ENCODE assay signal across 11 mouse cellular contexts in genomic region chr6:125564812-125565281, GRCm38 (mm10). TPM values are rescaled to one million over a fixed set of nuclear protein-coding genes. Genes with fewer than 3 reads are reported as not detected.
DNase-seq lines count a peak whose midpoint lies in the region; ATAC-seq and TF ChIP-seq lines count a peak whose summit lies in the region.
"Had no signal": no experiment of that assay in that cellular context is flagged by ENCODE, and none has a peak within 500 bp of the region (broad histone marks: within the 10 kb centered on the region; RNA-seq: fewer than 3 reads in every experiment).

No protein-coding gene starts in this region.

- H3K4me3 ChIP-seq in intestine, embryonic 15.5 days (replicated peaks): no peak overlapping the region
- 0 out of 2 replicates have a peak overlapping the region, but pooled peaks have one; percentile 5 for H3K4me3 ChIP-seq in liver, postnatal 0 days (ENCODE audit: low read depth, low read length)
- no peak overlapping the region for H3K4me3 ChIP-seq in midbrain, embryonic 14.5 days (replicated peaks; ENCODE audit: low read depth, low read length)
- H3K4me3 ChIP-seq: limb, embryonic 12.5 days had no signal

- H3K27ac ChIP-seq in intestine, embryonic 15.5 days: no peak overlapping the region
- H3K27ac ChIP-seq in liver, postnatal 0 days (ENCODE audit: low read depth): peak overlapping the region; percentile 91
- no peak overlapping the region for H3K27ac ChIP-seq in midbrain, embryonic 14.5 days (replicated peaks; ENCODE audit: low read depth, low read length)
- H3K27ac ChIP-seq: limb, embryonic 12.5 days; macrophage had no signal

- no peak overlapping the region for H3K4me2 ChIP-seq in intestine, embryonic 15.5 days (replicated peaks)
- peak overlapping the region; percentile 53 for H3K4me2 ChIP-seq in liver, postnatal 0 days (ENCODE audit: low read depth, low read length)
- H3K4me2 ChIP-seq in midbrain, embryonic 14.5 days (ENCODE audit: low read length): no peak overlapping the region
- H3K4me2 ChIP-seq: limb, embryonic 12.5 days had no signal

- H3K4me1 ChIP-seq in intestine, embryonic 15.5 days (replicated peaks): no peaks in the 10 kb centered on the region
- H3K4me1 ChIP-seq in liver, postnatal 0 days (ENCODE audit: insufficient read depth): peaks cover 29% of the 10 kb centered on the region
- no peaks in the 10 kb centered on the region for H3K4me1 ChIP-seq in midbrain, embryonic 14.5 days (ENCODE audit: control insufficient read depth, insufficient read depth, low read length)
- H3K4me1 ChIP-seq: limb, embryonic 12.5 days had no signal

- 57% methylated on average over 7 of the region's 7 CpGs for WGBS in intestine, embryonic 15.5 days
- 48% methylated on average over 7 of the region's 7 CpGs for WGBS in liver, postnatal 0 days (ENCODE audit: insufficient replicate concordance)
- 60% methylated on average over 7 of the region's 7 CpGs for WGBS in midbrain, embryonic 14.5 days

- H3K9me3 ChIP-seq in intestine, embryonic 15.5 days: no peaks in the 10 kb centered on the region
- H3K9me3 ChIP-seq in liver, postnatal 0 days (ENCODE audit: low read length): no peaks in the 10 kb centered on the region
- H3K9me3 ChIP-seq in midbrain, embryonic 14.5 days (ENCODE audit: control insufficient read depth, low read length): no peaks in the 10 kb centered on the region
- H3K9me3 ChIP-seq: limb, embryonic 12.5 days had no signal

- no peak for TF ChIP-seq CTCF in liver, postnatal 0 days (IDR thresholded peaks at IDR 0.05; ENCODE audit: low read depth)

- DNase-seq in spleen, adult 12 weeks (ENCODE audit: low spot score): peak; percentile 53
- no peak for DNase-seq in spleen, adult 18-20 months
- peak; percentile 44 for DNase-seq in liver, postnatal 0 days
- no peak for DNase-seq in midbrain, embryonic 14.5 days
- DNase-seq in left cerebral cortex, postnatal 4 days: no peak
- DNase-seq in layer of hippocampus, adult 9-10 months (ENCODE audit: low spot score): no peak
- DNase-seq: cerebellum, adult 11 months had no signal

- H3K36me3 ChIP-seq in intestine, embryonic 15.5 days: no peaks in the 10 kb centered on the region
- no peaks in the 10 kb centered on the region for H3K36me3 ChIP-seq in liver, postnatal 0 days (replicated peaks; ENCODE audit: insufficient read depth, low read length)
- no peaks in the 10 kb centered on the region for H3K36me3 ChIP-seq in midbrain, embryonic 14.5 days (ENCODE audit: control insufficient read depth, insufficient read depth, low read length)
- H3K36me3 ChIP-seq: limb, embryonic 12.5 days had no signal

- no peak overlapping the region for H3K9ac ChIP-seq in intestine, embryonic 15.5 days
- peak overlapping the region; percentile 41 for H3K9ac ChIP-seq in liver, postnatal 0 days (replicated peaks)
- H3K9ac ChIP-seq in midbrain, embryonic 14.5 days (replicated peaks; ENCODE audit: low read length): no peak overlapping the region
- H3K9ac ChIP-seq: limb, embryonic 12.5 days had no signal

- H3K27me3 ChIP-seq in intestine, embryonic 15.5 days (replicated peaks): no peaks in the 10 kb centered on the region
- no peaks in the 10 kb centered on the region for H3K27me3 ChIP-seq in liver, postnatal 0 days (ENCODE audit: insufficient read depth, low read length)
- no peaks in the 10 kb centered on the region for H3K27me3 ChIP-seq in midbrain, embryonic 14.5 days (ENCODE audit: control insufficient read depth, insufficient read depth, low read length)
- H3K27me3 ChIP-seq: limb, embryonic 12.5 days had no signal

- peak; percentile 97 for TF ChIP-seq EP300 in liver, postnatal 0 days (IDR thresholded peaks at IDR 0.05; ENCODE audit: low read depth)

- ATAC-seq in intestine, embryonic 15.5 days: peak; percentile 82
- peak; percentile 94 for ATAC-seq in liver, postnatal 0 days
- ATAC-seq in midbrain, embryonic 14.5 days (ENCODE audit: low FRiP score, low TSS enrichment): no peak
- ATAC-seq: activated CD4-positive, CD25-positive, alpha-beta regulatory T cell, adult 4 months had no signal

- intact Hi-C loops in left cerebral cortex, postnatal 4 days (cut with DNase I): no loop called here

RNA-seq across cellular contexts. Expression of gene Vwf, which starts 18.3 kb away (rescaled TPM):
- 12.0 and 12.7 TPM in 2 replicates for polyA plus RNA-seq in intestine, embryonic 15.5 days (2015; fragmentation: Nextera tagmentation; extraction: Ambion mirVana)
- polyA plus RNA-seq in liver, postnatal 0 days (2015; fragmentation: Nextera tagmentation; extraction: Ambion mirVana): 13.4 and 14.8 TPM in 2 replicates
- polyA plus RNA-seq in midbrain, embryonic 14.5 days (2014; fragmentation: Nextera tagmentation; extraction: Ambion mirVana): 3.9 and 10.0 TPM in 2 replicates
- total RNA-seq in left cerebral cortex, postnatal 4 days (2021): 10 to 100 TPM; 24.1 to 28.2 TPM

Comparison
In these comparisons a context has a peak if more than half of its experiments do, and no peak if none do; other contexts are left out.
1. DNase-seq: peak in spleen, adult 12 weeks (single experiment) and liver, postnatal 0 days (single experiment); none in spleen, adult 18-20 months (0 of 2), midbrain, embryonic 14.5 days (single experiment), left cerebral cortex, postnatal 4 days (single experiment) and layer of hippocampus, adult 9-10 months (single experiment).